31 mouse cellular contexts compared by ENCODE assay signal in the genomic region with DNA sequence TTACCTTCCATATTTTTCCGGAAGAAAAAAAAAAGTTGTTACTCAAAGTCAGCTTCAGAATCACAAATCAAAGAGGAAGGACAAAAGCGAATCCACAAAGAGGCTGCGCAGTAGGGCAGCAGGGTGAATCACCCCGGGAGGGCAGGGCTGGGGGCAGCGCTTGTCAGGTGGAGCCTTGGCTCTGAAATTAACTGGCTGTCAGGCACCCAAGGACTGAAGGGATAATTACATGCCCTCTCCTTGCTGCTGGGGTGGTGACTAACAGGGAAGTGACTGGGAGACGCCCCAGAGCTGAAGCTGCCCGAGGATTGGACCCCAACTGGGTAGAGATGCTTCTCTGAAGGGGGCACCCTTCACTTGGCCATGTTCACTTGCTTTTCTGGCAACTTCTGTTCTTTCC. TPM values are rescaled to one million over a fixed set of nuclear protein-coding genes. Genes with fewer than 3 reads are reported as not detected.
DNase-seq lines count a peak whose midpoint lies in the region; ATAC-seq and TF ChIP-seq lines count a peak whose summit lies in the region.
"Had no signal": no experiment of that assay in that cellular context is flagged by ENCODE, and none has a peak within 500 bp of the region (broad histone marks: within the 10 kb centered on the region; RNA-seq: fewer than 3 reads in every experiment).

No protein-coding gene starts in this region.

- 59% methylated on average over 7 of the region's 7 CpGs for WGBS in forebrain, postnatal 0 days
- 71% methylated on average over 7 of the region's 7 CpGs for WGBS in forebrain, embryonic 12.5 days
- WGBS in hindbrain, embryonic 13.5 days: 77% methylated on average over 7 of the region's 7 CpGs

- no peaks in the 10 kb centered on the region for H3K9me3 ChIP-seq in forebrain, postnatal 0 days (ENCODE audit: low read length)
- H3K9me3 ChIP-seq in forebrain, embryonic 12.5 days: no peaks in the 10 kb centered on the region
- no peaks in the 10 kb centered on the region for H3K9me3 ChIP-seq in hindbrain, embryonic 13.5 days
- H3K9me3 ChIP-seq: embryonic facial prominence, embryonic 13.5 days; hindbrain, embryonic 12.5 days; liver, embryonic 12.5 days had no signal

- H3K4me1 ChIP-seq in forebrain, postnatal 0 days (ENCODE audit: insufficient read depth): no peaks in the 10 kb centered on the region
- H3K4me1 ChIP-seq in forebrain, embryonic 12.5 days: peaks cover 4% of the 10 kb centered on the region
- no peaks in the 10 kb centered on the region for H3K4me1 ChIP-seq in hindbrain, embryonic 13.5 days (replicated peaks)
- H3K4me1 ChIP-seq: embryonic facial prominence, embryonic 13.5 days; hindbrain, embryonic 12.5 days; liver, embryonic 12.5 days had no signal

- peak overlapping the region; percentile 16 for H3K4me2 ChIP-seq in forebrain, postnatal 0 days (ENCODE audit: low read depth)
- no peak overlapping the region for H3K4me2 ChIP-seq in forebrain, embryonic 12.5 days
- no peak overlapping the region for H3K4me2 ChIP-seq in hindbrain, embryonic 13.5 days
- H3K4me2 ChIP-seq: embryonic facial prominence, embryonic 13.5 days; heart, embryonic 11.5 days; hindbrain, embryonic 12.5 days; liver, embryonic 12.5 days had no signal

- 0 out of 2 replicates have a peak overlapping the region, but pooled peaks have one; percentile 29 for H3K27ac ChIP-seq in forebrain, postnatal 0 days (ENCODE audit: low read depth, low read length)
- no peak overlapping the region for H3K27ac ChIP-seq in forebrain, embryonic 12.5 days
- no peak overlapping the region for H3K27ac ChIP-seq in hindbrain, embryonic 13.5 days
- H3K27ac ChIP-seq: embryonic facial prominence, embryonic 13.5 days; hindbrain, embryonic 12.5 days; liver, embryonic 12.5 days; stomach, postnatal 0 days had no signal

- no peak for TF ChIP-seq CTCF in forebrain, postnatal 0 days (IDR thresholded peaks at IDR 0.05; ENCODE audit: low read depth)

- no peak overlapping the region for H3K9ac ChIP-seq in forebrain, postnatal 0 days
- no peak overlapping the region for H3K9ac ChIP-seq in forebrain, embryonic 12.5 days
- H3K9ac ChIP-seq in hindbrain, embryonic 13.5 days: no peak overlapping the region
- H3K9ac ChIP-seq: embryonic facial prominence, embryonic 13.5 days; hindbrain, embryonic 12.5 days; liver, embryonic 12.5 days; liver, postnatal 0 days had no signal

- no peak for DNase-seq in forebrain, postnatal 0 days
- peak; percentile 46 to 89 for DNase-seq in adrenal gland, adult (ENCODE audit: inconsistent age in 2 of 2, low spot score in 1 of 2)
- peak; percentile 82 for DNase-seq in adrenal gland, adult 8-10 months
- DNase-seq in brain, adult 2 months (ENCODE audit: low read depth, low spot score): peak; percentile 85
- DNase-seq: cerebellum, adult 9-11 months; gastrocnemius, postnatal 10 days; heart, postnatal 36 days; kidney, adult 9 months; kidney, postnatal 10 days; left cerebral cortex, postnatal 4 days; liver, postnatal 0 days; lung, postnatal 36 days; right cerebral cortex, adult 18-20 months; right cerebral cortex, postnatal 4 days; thymus, adult 2 months; thymus, postnatal 36 days had no signal

- H3K27me3 ChIP-seq in forebrain, postnatal 0 days (ENCODE audit: insufficient read depth, low read length): no peaks in the 10 kb centered on the region
- H3K27me3 ChIP-seq in forebrain, embryonic 12.5 days: no peaks in the 10 kb centered on the region
- no peaks in the 10 kb centered on the region for H3K27me3 ChIP-seq in hindbrain, embryonic 13.5 days
- H3K27me3 ChIP-seq: embryonic facial prominence, embryonic 13.5 days; hindbrain, embryonic 12.5 days; liver, embryonic 12.5 days had no signal

- peaks cover 7% of the 10 kb centered on the region; the same call in 1 of the 2 replicates for H3K36me3 ChIP-seq in forebrain, postnatal 0 days (ENCODE audit: insufficient read depth)
- H3K36me3 ChIP-seq in forebrain, embryonic 12.5 days (replicated peaks): no peaks in the 10 kb centered on the region
- no peaks in the 10 kb centered on the region for H3K36me3 ChIP-seq in hindbrain, embryonic 13.5 days
- H3K36me3 ChIP-seq: hindbrain, embryonic 12.5 days; liver, embryonic 12.5 days had no signal

- H3K4me3 ChIP-seq in forebrain, postnatal 0 days (ENCODE audit: low read depth, low read length): 0 out of 2 replicates have a peak overlapping the region, but pooled peaks have one; percentile 4
- H3K4me3 ChIP-seq in forebrain, embryonic 12.5 days (replicated peaks): no peak overlapping the region
- H3K4me3 ChIP-seq in hindbrain, embryonic 13.5 days: no peak overlapping the region
- H3K4me3 ChIP-seq: embryonic facial prominence, embryonic 13.5 days; hindbrain, embryonic 12.5 days; liver, embryonic 12.5 days had no signal

- 0 out of 2 replicates have a peak, but pooled peaks have one; percentile 17 for ATAC-seq in forebrain, postnatal 0 days
- ATAC-seq in forebrain, embryonic 12.5 days (ENCODE audit: low FRiP score): no peak
- no peak for ATAC-seq in megakaryocyte, adult 5-6 weeks (ENCODE audit: poor library complexity, severe bottlenecking)
- no peak for ATAC-seq in hindbrain, embryonic 13.5 days (ENCODE audit: low FRiP score)
- ATAC-seq: CD4-positive, CD25-positive, alpha-beta regulatory T cell, adult 4 months; intestine, embryonic 16.5 days; liver, embryonic 12.5 days; liver, postnatal 0 days; midbrain, embryonic 16.5 days had no signal

RNA-seq across cellular contexts. Expression of a gene that starts 46.5 kb away (rescaled TPM):
- total RNA-seq in forebrain, postnatal 0 days (2014; rRNA removed): 1.4 and 2.8 TPM in 2 replicates
- 1.6 and 2.0 TPM in 2 replicates for polyA plus RNA-seq in forebrain, postnatal 0 days (2015; fragmentation: Nextera tagmentation; extraction: Ambion mirVana)
- 0.32 TPM in 1 of 2 replicates, not detected in the other for polyA plus RNA-seq in forebrain, embryonic 12.5 days (2016; fragmentation: Nextera tagmentation; extraction: Ambion mirVana)
- under 1 TPM in 2 of 4 experiments, not detected in 2; 0.45 to 0.77 TPM for total RNA-seq in adrenal gland, adult 8-10 months (2022)
- total RNA-seq in megakaryocyte, adult 5-6 weeks (2015): 0.54 and 2.0 TPM in 2 replicates
- total RNA-seq in megakaryocyte, adult 5-6 weeks (2017): 1.3 TPM in 1 of 2 replicates, not detected in the other
- 0.27 and 0.53 TPM in 2 replicates for polyA plus RNA-seq in hindbrain, embryonic 13.5 days (2015; fragmentation: Nextera tagmentation; extraction: Ambion mirVana)
- total RNA-seq: adrenal gland, adult 18-20 months; heart, postnatal 36 days had no signal
- polyA plus RNA-seq: CD4-positive, CD25-positive, alpha-beta regulatory T cell, adult 4 months; heart, embryonic 11.5 days; liver, embryonic 12.5 days; liver, postnatal 0 days; lung, embryonic 16.5 days; neural tube, embryonic 11.5 days; spleen, adult 2 months; stomach, postnatal 0 days; thymus, adult 2 months had no signal
